Mouse (Mus musculus) right cerebral cortex, adult 18-20 months (tissue): ENCODE measurements around the gene Sobp.

Experiments used
- DNase-seq: peaks from one replicate; pipeline ENCODE4 v3.0.0; 2022; ENCODE audit warnings: mixed read lengths

Gene Sobp

GRCm38 (mm10) chr10:43027006-43027405 lies 147.3 kb downstream of the Sobp start:
- DNase-seq, result no peak

DNA sequence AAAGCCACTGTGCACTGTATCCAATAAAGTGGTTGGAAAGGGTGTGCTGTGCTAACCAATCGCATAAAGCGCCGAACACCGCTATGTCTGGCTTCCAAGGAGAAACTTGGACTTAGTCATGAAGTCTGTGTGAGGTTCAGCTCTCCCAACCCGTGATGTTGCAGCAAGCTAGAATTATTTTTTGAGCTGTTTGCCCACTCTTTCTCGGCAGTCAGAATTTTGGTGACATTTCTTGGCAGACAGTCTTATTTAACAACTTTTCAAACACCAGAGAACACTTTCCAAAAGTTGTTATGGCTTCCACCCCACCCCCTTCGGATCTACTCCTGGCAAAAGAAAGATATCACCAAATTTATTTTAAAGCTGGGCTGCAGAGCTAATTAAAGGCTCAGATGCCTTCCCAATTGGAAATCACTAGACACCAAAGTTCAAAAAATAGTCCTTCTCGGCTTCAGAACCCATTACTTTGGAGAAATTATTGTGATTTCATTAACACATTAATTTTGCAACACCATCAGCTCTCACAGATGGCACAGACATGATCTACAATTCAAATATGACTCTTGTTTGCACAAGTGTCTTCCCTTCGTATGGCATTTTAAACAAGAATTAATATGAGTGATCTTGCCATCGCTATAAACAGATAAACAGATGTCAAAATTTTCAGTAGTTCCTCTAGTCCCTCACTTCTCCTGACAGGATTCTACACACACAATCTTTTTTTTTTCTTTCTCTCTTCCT lies 150.7 kb downstream of the Sobp start:
- DNase-seq, result peak; percentile 63

DNA sequence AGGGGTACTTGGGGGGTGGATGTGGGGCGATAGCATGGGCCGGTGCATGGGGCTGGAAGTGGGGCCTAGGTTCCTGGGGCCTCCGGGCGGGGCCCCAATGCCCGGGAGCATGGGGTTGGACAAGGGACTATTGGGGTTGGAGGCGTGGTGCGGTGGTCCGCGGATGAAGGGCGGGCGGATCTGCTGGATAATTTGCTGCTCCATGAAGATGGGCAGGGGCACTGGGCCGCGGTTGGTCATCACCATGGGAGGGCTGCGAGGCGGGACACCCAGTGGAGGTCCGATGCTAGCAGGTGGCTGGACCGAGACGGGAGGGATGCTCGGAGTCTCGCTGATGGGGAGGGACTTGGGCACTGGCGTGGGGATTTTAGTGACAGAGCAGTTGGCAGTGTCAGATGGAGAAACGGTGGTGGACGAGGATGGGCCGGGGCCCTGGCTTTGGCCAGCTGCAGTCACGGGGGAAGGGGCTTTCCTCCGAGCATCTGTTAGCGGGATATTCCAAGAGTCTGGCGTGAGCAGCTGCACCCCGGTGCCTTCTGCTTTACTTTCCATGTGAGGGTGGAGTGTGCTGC lies 152.1 kb downstream of the Sobp start:
- DNase-seq, result no peak

DNA sequence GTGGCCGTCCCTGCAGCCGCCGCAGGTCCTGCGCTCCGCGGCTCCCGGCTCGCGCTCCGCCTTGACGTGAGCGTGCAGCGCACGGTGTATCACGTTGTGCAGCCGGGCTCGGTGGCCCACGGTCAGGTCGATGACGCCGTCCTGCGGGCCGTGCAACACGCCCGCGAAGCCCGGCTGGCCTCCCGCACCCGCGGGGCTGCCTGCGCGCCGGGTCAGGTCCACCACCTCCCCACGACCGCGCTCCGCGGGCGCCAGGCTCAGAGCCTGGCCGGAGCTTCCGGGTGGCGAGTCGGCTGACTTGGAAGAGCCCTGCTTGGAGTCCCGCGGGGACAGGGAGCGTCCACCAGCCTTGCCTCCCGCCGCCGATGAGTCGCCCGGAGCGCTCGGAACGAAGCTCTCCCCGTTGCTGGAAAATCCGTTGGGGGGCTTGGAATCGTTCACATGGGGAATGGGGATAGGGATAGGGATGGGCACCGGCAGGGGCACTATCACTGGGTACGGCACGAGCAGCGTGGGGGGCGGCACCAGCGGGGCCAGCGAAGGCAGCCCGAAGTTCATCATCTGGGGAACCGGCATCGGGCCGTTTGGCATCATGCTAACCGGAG lies 152.7 kb downstream of the Sobp start:
- no peak for DNase-seq

DNA sequence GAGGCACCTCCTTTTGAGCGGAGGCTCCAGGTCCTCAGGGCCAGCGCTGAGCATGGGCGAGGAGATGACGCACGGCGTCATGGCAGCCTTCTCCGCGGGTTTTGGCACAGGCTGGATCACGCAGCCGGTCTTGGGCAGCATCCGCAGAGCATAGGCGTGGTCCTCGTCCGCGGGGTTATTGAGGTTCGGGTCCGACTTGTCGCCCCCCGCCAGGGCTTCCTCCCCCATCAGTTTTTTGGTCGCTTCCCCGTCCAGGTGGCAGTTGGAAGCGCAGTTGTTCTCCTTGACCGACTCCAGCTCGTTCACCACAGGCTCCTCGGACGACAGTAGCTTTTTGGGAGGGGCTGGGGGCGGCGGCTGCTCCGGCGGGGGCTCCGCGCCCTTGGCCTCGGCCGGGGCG lies 153.3 kb downstream of the Sobp start:
- no peak for DNase-seq

DNA sequence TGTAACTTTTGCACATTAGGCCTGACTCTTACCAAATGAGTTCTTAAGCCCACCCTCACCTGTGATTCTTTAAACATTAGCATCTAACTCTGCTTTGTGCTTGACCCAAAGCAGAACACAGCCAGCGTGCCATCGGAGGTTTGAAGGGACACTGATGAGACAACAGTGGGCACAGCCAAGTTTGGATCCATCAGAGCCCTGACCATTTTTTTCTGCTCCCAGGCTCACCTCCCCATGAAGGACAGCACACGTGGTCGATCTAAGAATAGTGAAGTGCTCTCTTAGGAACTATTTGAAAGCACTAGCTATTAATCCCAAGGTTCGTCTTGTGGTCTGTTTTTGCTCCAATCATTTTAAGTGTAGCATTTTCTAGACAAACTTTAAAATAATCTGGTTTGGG lies 159.5 kb downstream of the Sobp start:
- DNase-seq, result no peak

DNA sequence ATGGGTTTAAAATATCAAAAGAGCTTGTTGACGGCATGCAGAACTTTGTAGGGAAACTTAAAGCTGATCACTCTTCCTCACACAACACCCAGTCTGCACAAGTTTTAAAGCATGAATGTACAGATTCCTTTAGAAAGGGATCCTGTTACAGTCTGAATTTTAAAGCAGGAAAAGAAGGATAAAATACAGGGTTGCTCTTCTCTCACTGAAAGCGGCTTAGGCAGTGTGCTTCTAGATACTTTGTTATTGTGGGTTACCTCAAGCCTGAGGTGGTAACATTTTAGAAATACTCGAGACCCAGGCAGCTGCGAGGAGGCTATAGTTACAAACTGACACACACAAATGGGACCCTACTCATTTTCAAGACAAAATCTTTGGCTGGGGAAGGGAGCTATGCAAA lies 160.0 kb downstream of the Sobp start:
- no peak for DNase-seq

DNA sequence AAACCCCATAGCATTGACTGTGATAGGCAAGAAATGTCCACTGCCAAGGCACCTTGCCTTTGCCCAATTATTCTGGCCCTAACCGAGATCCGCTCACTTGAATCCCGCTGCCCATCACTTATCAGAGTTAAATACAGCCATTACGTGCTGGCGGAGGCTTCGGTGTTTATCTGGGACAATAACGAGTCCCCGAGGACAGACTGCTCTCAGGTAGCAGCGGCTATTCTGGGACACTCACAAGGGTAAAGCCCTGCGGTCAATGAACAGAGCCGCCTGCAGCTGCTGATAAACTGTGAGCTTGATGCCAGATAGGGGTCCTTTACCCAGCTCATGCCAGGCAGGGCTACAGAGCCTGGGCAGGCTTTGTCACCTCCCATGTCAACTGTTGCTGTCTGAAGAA lies 166.2 kb downstream of the Sobp start:
- no peak for DNase-seq

DNA sequence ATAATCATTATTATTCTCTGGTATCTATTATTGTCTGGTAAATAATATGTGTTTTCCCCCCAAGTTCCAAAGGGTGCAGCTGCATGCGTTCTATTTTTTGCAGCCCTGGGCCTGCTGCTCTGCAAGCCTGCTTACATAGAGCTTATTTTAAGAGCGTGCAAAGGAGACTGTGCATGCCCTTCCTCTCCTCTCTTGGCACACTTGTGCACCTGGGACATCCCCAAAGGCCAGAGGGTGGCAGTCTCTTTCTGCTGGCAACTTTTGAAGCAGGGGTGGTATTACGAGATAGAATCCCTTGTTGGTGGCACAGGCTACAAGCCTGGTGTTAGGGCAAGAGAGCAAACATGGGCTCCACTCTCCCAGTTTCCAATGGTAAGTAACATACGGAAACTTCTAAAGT lies 167.8 kb downstream of the Sobp start:
- DNase-seq, result no peak

GRCm38 (mm10) chr10:43005677-43006076 lies 168.7 kb downstream of the Sobp start:
- DNase-seq, result no peak

GRCm38 (mm10) chr10:43005031-43005430 lies 169.3 kb downstream of the Sobp start:
- DNase-seq, result no peak

GRCm38 (mm10) chr10:43004174-43004734 lies 170.1 kb downstream of the Sobp start:
- DNase-seq, result peak; percentile 44

- no peak for DNase-seq
Measured at GRCm38 (mm10) chr10:43003466-43003757, 170.9 kb downstream of the Sobp start.

- no peak for DNase-seq
Measured at GRCm38 (mm10) chr10:43002721-43003465, 171.4 kb downstream of the Sobp start.

DNA sequence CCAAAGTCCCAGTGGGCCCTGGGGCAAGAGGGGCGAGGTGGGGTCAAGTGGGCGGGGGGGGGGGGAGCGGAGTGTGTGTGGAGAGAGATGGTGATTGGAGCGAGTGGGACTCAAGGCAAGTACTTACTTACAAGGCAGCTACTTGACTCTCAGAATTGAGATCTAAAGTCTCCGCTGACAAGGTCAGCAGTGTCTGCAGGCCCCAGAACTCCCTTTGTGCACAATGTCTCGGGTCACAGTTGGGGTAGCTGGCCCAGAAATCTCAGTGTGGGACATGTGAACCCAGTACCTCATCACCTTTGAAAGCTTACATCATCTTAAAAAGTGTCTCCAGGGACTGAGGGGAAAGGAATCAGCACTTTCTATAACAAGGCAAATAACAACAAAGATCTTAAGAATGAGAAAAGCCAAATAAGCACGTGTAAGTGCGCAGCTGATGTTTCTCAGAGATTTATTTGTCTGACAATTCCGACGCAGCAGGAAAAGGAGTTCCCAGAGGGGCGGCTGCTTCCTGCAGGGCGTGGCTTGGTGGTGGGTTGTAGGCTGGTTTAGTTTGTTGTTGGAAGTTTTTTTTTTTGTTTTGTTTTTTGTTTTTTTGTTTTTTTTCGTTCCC lies 172.2 kb downstream of the Sobp start:
- no peak for DNase-seq

- DNase-seq, result no peak
Measured at GRCm38 (mm10) chr10:43001433-43001832, 172.9 kb downstream of the Sobp start.

DNA sequence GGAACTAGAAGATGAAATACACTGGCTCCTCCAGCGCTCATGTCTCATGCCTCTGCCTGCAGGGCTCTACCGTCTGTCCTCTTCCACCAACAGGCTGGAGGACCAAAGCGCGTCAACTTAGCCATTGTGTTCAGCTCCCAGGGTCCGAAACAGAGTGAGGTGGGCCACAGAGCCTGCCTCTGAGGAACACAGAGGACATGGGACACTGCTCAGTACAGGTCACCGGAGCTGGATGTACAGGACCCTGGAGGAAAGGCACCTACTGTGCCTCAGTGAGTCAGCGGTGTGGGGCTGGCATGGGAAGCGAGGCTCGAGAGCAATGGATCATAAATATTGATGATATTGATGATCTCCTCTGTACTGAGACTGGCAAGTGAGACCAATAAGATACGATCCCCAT lies 175.0 kb downstream of the Sobp start:
- DNase-seq, result no peak

- no peak for DNase-seq
Measured at GRCm38 (mm10) chr10:42997278-42997677, 177.1 kb downstream of the Sobp start.

GRCm38 (mm10) chr10:42995484-42995895 lies 178.8 kb downstream of the Sobp start:
- no peak for DNase-seq

GRCm38 (mm10) chr10:42994331-42994782 lies 180.0 kb downstream of the Sobp start:
- no peak for DNase-seq

- DNase-seq, result no peak
Measured at GRCm38 (mm10) chr10:42991018-42991417, 183.3 kb downstream of the Sobp start.

DNA sequence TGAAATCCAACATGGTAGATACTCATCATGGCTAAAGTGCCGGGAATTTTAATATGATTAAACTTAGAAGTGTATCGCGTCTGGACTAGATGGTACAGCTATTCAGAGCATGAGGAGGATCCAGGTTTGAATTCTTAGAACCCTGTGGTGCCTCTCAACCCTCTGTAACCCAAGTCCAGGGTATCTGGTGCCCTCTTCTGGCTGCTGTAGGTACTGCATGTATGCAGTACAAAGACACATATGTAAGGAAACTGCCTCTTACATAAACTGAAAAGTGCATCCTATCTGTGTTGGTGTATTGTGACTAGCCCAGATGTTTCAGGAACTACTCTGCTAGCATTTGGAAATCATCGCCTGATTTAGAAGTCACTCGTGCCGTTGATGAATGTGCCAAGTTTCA lies 184.4 kb downstream of the Sobp start:
- peak; percentile 41 for DNase-seq

DNA sequence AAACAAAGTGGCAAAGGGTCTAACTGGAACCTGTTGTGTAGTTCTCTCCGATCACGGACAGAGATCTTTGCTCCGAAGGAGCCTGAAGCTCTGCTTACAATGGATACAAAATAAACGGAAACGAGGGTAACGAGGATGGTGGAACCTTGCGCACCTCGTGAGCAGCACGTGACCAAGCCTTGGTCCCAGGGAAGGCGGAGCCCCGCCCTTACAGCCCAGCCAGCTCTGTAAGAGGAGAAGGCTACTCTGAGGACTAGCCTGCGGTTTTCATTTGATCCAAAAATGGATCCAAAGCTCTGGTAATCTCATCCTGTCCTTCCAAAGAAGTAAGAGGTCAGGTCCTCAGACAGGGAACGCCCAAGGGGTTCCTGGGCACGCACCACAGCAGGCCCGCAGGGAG lies 185.7 kb downstream of the Sobp start:
- no peak for DNase-seq
